Mouse (Mus musculus): ENCODE results near the gene Unc13d. TPM values are rescaled to one million over a fixed set of nuclear protein-coding genes. Genes with fewer than 3 reads are reported as not detected.
"Not testable (repeated sequence)": the region's sequence is repeated elsewhere in the genome, so short reads cannot be mapped to it uniquely, and the experiment has no call there.

Unc13d gene
- polyA plus RNA-seq, 1 experiment from 2014 or later, result 0.80 TPM

DNA sequence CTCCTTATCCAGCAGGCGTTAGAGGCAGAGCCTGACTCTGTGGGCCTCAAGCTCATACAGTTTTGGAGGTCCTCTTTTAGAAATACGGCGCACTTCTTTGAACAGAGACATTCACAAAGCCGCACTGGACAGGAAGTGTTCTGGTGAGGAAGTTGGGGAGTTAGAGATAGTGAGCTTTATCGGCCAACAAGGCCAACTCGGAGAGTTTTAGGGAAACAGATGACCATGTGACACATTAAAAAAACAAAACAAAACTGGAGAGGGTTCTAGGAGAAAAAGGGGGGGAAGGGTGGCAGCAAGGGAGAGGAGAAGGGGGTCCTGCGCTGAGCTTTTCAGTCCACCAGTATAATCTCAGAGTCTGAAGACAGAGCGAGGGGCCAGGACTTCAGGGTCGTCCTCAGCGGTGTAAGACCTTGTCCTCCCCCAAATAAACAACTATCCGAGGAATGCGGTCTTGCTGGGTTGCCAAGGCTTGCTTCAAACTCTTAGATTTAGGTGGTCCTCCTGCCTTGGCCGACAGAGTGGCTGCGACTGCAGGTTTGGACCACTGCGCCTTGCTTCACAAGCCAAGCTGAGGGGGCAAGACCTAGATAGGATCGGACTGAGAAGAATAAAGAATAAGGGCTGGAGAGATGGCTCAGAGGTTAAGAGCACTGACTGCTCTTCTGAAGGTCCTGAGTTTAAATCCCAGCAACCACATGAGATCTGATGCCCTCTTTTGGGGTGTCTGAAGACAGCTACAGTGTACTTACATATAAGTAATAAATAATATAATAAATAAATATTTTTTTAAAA, 16.2 kb upstream of the Unc13d start:
- H3K4me2 ChIP-seq (ENCODE audit: low read length), result no peak overlapping the region
- 63% methylated on average over 16 of the region's 16 CpGs for WGBS
- H3K27ac ChIP-seq (ENCODE audit: low read depth, low read length), result no peak overlapping the region

DNA sequence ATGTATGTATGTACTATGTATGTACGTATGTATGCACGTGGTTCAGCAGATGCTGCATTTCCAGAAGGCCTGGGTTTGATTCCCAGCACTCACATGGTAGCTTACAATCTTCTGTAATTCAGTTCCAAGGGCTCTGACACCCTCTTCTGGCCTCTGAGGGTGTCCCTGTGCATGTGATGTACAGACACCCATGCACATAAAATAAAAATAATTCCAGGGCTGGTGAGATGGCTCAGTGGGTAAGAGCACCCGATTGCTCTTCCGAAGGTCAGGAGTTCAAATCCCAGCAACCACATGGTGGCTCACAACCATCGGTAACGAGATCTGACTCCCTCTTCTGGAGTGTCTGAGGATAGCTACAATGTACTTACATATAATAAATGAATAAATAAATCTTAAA, 15.2 kb upstream of the Unc13d start:
- 90% methylated on average over 6 of the region's 6 CpGs for WGBS

More for the DNA sequence above, 16.2 kb upstream of the Unc13d start:
- Histone ChIP-seq H3K27me3 (replicated peaks; ENCODE audit: control insufficient read depth, insufficient read depth, low read length) (no peaks in the 10 kb centered on the region), H3K36me3 (ENCODE audit: control insufficient read depth, insufficient read depth, low read length) (no peaks in the 10 kb centered on the region), H3K9me3 (ENCODE audit: control insufficient read depth, low read length) (no peaks in the 10 kb centered on the region), H3K4me1 (ENCODE audit: control insufficient read depth, insufficient read depth, low read depth, low read length) (no peaks in the 10 kb centered on the region), H3K4me3 (ENCODE audit: low read length) (no peak overlapping the region), H3K9ac (ENCODE audit: low read depth, low read length) (no peak overlapping the region)
- ATAC-seq, result no peak

DNA sequence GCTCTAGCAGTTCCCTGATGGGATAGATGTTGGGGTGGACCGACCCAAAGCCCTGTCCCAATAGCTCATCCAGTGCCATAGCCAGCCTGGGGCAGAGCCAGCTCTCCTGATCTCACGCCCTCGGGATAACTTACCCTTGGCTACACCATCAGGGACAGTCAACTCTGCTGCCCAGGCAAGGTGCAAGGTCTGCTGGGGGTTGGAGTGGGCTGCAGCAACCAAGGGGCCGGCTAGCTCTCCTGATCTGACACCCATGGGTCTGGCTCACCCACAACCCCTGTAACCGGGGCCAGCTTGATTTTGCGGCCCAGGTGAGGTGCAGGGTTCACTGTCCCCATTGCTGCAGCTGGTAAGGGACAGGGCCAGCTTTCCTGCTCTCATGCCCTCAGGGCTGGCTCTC, 13.8 kb upstream of the Unc13d start:
- no peak for ATAC-seq
- no peak overlapping the region for H3K27ac ChIP-seq (ENCODE audit: low read depth, low read length)
- no peak overlapping the region for H3K9ac ChIP-seq (ENCODE audit: low read depth, low read length)
- no peaks in the 10 kb centered on the region for H3K9me3 ChIP-seq (ENCODE audit: control insufficient read depth, low read length)
- H3K4me2 ChIP-seq (ENCODE audit: low read length), result no peak overlapping the region
- no peaks in the 10 kb centered on the region for H3K27me3 ChIP-seq (replicated peaks; ENCODE audit: control insufficient read depth, insufficient read depth, low read length)
- no peaks in the 10 kb centered on the region for H3K36me3 ChIP-seq (ENCODE audit: control insufficient read depth, insufficient read depth, low read length)
- H3K4me1 ChIP-seq (ENCODE audit: control insufficient read depth, insufficient read depth, low read depth, low read length), result peaks cover 5% of the 10 kb centered on the region
- 87% methylated on average over 6 of the region's 6 CpGs for WGBS
- no peak overlapping the region for H3K4me3 ChIP-seq (ENCODE audit: low read length)

More for the DNA sequence above, 15.2 kb upstream of the Unc13d start:
- H3K9me3 ChIP-seq (ENCODE audit: control insufficient read depth, low read length); ATAC-seq; H3K27ac ChIP-seq (ENCODE audit: low read depth, low read length); H3K4me3 ChIP-seq (ENCODE audit: low read length); H3K4me2 ChIP-seq (ENCODE audit: low read length); H3K9ac ChIP-seq (ENCODE audit: low read depth, low read length); H3K27me3 ChIP-seq (replicated peaks; ENCODE audit: control insufficient read depth, insufficient read depth, low read length); H3K4me1 ChIP-seq (ENCODE audit: control insufficient read depth, insufficient read depth, low read depth, low read length); H3K36me3 ChIP-seq (ENCODE audit: control insufficient read depth, insufficient read depth, low read length): not testable (repeated sequence)

DNA sequence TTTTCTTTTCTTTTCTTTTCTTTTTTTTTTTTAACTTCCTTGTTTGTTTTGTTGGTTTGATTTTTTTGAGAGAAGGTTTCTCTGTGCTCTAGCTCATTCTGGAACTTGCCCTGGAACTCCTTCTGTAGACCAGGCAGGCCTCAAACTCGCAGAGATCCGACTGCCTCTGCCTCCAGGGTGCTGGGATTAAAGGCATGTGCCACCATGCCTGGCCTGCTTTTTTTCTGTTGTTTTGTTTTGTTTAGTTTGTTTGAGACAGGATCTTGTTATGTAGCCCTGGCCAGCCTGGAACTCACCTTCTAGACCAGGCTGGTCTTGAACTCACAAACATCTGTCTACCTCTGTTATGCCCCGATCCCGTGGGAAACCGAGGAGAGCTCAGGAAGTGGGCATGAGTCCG, 11.8 kb upstream of the Unc13d start:
- 90% methylated on average over 6 of the region's 6 CpGs for WGBS
- Histone ChIP-seq H3K4me1 (ENCODE audit: control insufficient read depth, insufficient read depth, low read depth, low read length) (peaks cover 11% of the 10 kb centered on the region), H3K9ac (ENCODE audit: low read depth, low read length) (no peak overlapping the region), H3K4me3 (ENCODE audit: low read length) (no peak overlapping the region), H3K4me2 (ENCODE audit: low read length) (no peak overlapping the region), H3K27ac (ENCODE audit: low read depth, low read length) (no peak overlapping the region), H3K9me3 (ENCODE audit: control insufficient read depth, low read length) (no peaks in the 10 kb centered on the region), H3K27me3 (replicated peaks; ENCODE audit: control insufficient read depth, insufficient read depth, low read length) (no peaks in the 10 kb centered on the region), H3K36me3 (ENCODE audit: control insufficient read depth, insufficient read depth, low read length) (no peaks in the 10 kb centered on the region)
- ATAC-seq, result no peak

DNA sequence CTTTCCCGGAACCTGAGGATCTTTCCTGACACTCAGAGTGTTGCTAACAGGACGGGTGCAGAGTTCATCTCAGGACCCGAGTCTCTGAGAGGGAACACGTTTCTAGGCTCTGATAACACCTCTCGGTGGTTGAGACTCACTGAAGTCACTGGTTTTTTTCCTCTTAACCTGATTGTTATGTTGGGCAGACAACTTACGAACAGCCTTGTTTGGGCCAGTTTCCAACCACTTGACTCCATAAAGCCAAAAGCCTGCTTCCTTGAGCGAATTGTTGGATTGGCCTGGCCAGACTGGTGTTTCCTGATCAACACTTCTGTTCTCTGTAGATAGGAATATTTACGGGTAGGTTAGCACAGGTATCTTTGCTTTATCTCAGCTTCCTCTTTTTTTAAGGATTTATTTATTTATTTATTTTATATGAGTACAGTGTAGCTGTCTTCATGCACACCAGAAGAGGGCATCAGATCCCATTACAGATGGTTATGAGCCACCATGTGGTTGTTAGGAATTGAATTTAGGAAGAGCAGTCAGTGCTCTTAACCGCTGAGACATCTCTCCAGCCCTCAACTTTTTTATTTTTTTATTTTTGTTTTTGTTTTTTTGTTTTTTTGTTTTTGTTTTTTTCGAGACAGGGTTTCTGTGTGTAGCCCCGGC, 11.1 kb upstream of the Unc13d start:
- WGBS, result 88% methylated on average over 11 of the region's 11 CpGs
- no peak for ATAC-seq
- H3K4me2 ChIP-seq (ENCODE audit: low read length), result no peak overlapping the region
- H3K4me1 ChIP-seq (ENCODE audit: control insufficient read depth, insufficient read depth, low read depth, low read length), result peaks cover 11% of the 10 kb centered on the region
- no peaks in the 10 kb centered on the region for H3K9me3 ChIP-seq (ENCODE audit: control insufficient read depth, low read length)
- H3K27me3 ChIP-seq (replicated peaks; ENCODE audit: control insufficient read depth, insufficient read depth, low read length), result no peaks in the 10 kb centered on the region
- H3K27ac ChIP-seq (ENCODE audit: low read depth, low read length), result no peak overlapping the region
- no peak overlapping the region for H3K4me3 ChIP-seq (ENCODE audit: low read length)
- H3K9ac ChIP-seq (ENCODE audit: low read depth, low read length), result no peak overlapping the region
- no peaks in the 10 kb centered on the region for H3K36me3 ChIP-seq (ENCODE audit: control insufficient read depth, insufficient read depth, low read length)

DNA sequence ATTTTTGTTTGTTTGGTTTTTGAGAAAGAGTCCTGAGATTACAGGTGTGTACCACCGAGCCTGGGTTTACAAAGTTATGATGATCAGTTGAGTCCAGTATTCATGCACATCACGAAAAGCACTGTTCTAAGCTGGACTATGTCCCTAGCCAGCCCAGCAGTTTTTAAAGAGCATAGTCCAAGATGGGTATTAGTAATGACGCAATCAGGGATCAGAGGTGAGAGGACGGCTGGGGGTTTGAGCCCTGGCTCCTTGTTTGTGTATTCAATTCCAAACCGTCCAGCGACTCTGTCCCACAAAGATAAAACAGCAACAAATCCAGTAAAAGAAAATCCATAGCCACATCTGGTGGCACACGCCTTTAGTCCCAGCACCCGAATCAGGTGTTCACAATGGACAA, 10.4 kb upstream of the Unc13d start:
- WGBS, result 83% methylated on average over 8 of the region's 8 CpGs
- no peak overlapping the region for H3K9ac ChIP-seq (ENCODE audit: low read depth, low read length)
- no peaks in the 10 kb centered on the region for H3K27me3 ChIP-seq (replicated peaks; ENCODE audit: control insufficient read depth, insufficient read depth, low read length)
- H3K4me3 ChIP-seq (ENCODE audit: low read length), result no peak overlapping the region
- H3K4me1 ChIP-seq (ENCODE audit: control insufficient read depth, insufficient read depth, low read depth, low read length), result peaks cover 11% of the 10 kb centered on the region
- H3K9me3 ChIP-seq (ENCODE audit: control insufficient read depth, low read length), result no peaks in the 10 kb centered on the region
- H3K36me3 ChIP-seq (ENCODE audit: control insufficient read depth, insufficient read depth, low read length), result peaks cover 5% of the 10 kb centered on the region
- peak overlapping the region; percentile 57 for H3K4me2 ChIP-seq (ENCODE audit: low read length)
- ATAC-seq, result no peak
- no peak overlapping the region for H3K27ac ChIP-seq (ENCODE audit: low read depth, low read length)

DNA sequence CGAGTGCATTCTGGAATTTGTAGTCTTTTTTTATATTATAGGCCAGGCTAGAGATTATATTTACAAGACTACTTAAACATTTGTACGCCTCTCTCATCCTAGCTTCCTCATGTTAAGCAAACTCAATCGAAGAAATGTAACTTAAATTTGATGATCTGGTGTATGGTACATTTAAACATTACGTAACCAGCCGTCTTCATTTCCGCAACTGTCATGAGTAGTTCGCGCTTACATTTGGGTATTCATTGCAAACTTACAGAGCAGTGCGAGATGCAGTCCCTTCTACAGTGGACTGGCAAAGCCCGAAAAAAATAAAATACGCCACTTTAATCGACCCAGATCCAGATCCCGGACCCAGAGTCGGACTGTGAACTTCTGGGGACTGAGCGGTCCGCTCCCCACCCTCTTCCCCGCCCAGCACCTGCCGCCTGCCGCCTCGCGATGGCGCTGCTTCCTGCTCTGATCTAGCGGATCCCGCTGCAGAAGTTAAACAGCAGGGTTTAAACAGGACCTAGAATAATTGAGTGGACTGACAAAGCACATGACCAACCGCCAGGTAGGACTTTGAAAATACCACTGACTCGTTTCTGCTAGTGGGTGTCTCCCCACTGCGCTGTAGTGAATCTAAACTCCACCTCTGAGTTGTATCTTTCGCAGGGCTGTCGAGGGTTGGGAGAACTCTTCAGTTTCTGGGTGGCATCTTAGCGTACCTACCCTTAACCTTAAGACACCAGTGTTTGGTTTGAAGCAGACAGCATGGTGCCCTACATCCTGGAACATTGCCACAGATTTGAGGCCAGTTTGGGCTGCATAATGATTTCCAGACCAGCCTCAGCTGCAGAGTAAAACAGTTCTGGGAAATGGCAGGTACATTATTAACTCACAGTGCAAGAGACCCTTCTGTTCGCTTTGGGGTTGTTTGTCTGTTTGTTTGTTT, 9.7 kb upstream of the Unc13d start:
- peaks cover 11% of the 10 kb centered on the region for H3K4me1 ChIP-seq (ENCODE audit: control insufficient read depth, insufficient read depth, low read depth, low read length)
- 5% methylated on average over 31 of the region's 31 CpGs for WGBS
- H3K27me3 ChIP-seq (replicated peaks; ENCODE audit: control insufficient read depth, insufficient read depth, low read length), result no peaks in the 10 kb centered on the region
- peak overlapping the region; percentile 57 for H3K4me2 ChIP-seq (ENCODE audit: low read length)
- H3K9ac ChIP-seq (ENCODE audit: low read depth, low read length), result peak overlapping the region; percentile 57
- peak; percentile 67 for ATAC-seq
- H3K4me3 ChIP-seq (ENCODE audit: low read length), result peak overlapping the region; percentile 51
- H3K9me3 ChIP-seq (ENCODE audit: control insufficient read depth, low read length), result no peaks in the 10 kb centered on the region
- H3K27ac ChIP-seq (ENCODE audit: low read depth, low read length), result peak overlapping the region; percentile 67
- H3K36me3 ChIP-seq (ENCODE audit: control insufficient read depth, insufficient read depth, low read length), result peaks cover 9% of the 10 kb centered on the region

DNA sequence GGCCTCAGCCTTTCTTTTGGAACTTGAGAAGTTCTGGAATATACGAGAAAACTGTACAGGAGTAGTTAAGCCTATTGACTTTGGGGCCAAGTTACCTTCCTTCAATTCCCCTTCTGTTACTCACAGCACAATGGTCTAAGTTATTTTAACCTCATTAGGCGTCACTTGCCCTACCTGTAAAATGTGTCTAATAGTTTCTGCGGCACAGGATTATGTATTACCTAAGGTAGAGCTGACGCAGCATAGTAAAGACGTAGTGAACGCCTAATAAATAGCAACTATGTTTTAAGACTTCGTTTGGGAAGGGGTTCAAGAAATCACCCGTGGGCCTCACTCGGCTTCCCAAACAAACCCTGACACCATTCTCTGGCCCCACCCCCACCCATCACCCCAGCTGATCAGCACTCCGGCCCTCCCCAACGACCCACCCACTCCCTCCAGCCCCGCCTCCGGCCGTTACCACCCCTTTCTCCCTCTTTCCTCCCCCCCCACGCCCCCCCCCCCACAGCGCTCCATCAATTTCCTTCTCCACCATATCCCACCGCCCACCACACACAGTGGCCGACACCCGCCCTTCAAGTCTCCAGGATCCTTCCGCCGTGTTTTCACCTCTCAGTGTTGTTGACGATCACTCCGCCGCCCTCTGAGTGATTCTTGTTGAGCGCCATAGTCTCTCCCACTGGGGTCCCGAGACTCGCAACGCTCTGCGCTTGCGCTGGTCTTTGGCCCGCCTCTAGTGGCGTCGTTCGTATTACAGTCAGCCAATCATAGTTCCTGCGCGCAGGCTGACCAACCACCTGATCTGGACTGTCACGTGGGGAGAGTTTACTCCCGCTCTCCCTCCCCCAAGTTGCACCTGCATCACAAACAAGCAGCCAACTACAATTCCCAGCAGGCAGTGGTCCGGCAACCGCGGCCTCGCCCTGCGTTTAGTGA, 8.8 kb upstream of the Unc13d start, which contains the start of gene Wbp2:
Wbp2 (minus strand) TSS at position 738 of the 936 bp plus-strand sequence.
- Histone ChIP-seq H3K27me3 (replicated peaks; ENCODE audit: control insufficient read depth, insufficient read depth, low read length) (no peaks in the 10 kb centered on the region), H3K9me3 (ENCODE audit: control insufficient read depth, low read length) (no peaks in the 10 kb centered on the region), H3K4me3 (ENCODE audit: low read length) (peak within 1 kb of the TSS; percentile 51), H3K36me3 (ENCODE audit: control insufficient read depth, insufficient read depth, low read length) (peaks cover 13% of the 10 kb centered on the region), H3K4me2 (ENCODE audit: low read length) (peak within 1 kb of the TSS; percentile 57), H3K27ac (ENCODE audit: low read depth, low read length) (peak within 1 kb of the TSS; percentile 75), H3K9ac (ENCODE audit: low read depth, low read length) (peak within 1 kb of the TSS; percentile 57), H3K4me1 (ENCODE audit: control insufficient read depth, insufficient read depth, low read depth, low read length) (peaks cover 11% of the 10 kb centered on the region)
- ATAC-seq, result peak; percentile 98
- 4% methylated on average over 40 of the region's 43 CpGs for WGBS

Data from hindbrain, embryonic 16.5 days (tissue).